Mouse (Mus musculus) spleen, adult 2 months (tissue): ENCODE measurements around the gene Tmem167b. TPM values are rescaled to one million over a fixed set of nuclear protein-coding genes. Genes with fewer than 3 reads are reported as not detected.
"Not testable (repeated sequence)": the region's sequence is repeated elsewhere in the genome, so short reads cannot be mapped to it uniquely, and the experiment has no call there.

Source experiments
- DNase-seq, 2 experiments: peaks; one replicate each; pipeline versions ENCODE4 v3.0.0 to v3.0.0-alpha.2; 2012 to 2021; ENCODE audit warnings: low spot score in 2 of 2, low read depth in 1 of 2
- H3K27ac ChIP-seq: fragments of 200-500 bp; 2 replicates; pipeline ENCODE4 v1.5.1; 2012; ENCODE audit warnings: low read length, inconsistent platforms; ENCODE audit not compliant: insufficient read depth
- H3K27me3 ChIP-seq: fragments of 200-500 bp; 2 replicates; pipeline ENCODE4 v1.6.1; 2012; ENCODE audit warnings: mild to moderate bottlenecking, moderate library complexity, low read length, inconsistent platforms; ENCODE audit not compliant: control insufficient read depth, insufficient read depth
- H3K36me3 ChIP-seq: fragments of 200-500 bp; 2 replicates; pipeline ENCODE4 v1.6.1; 2012; ENCODE audit warnings: mild to moderate bottlenecking, low read length, inconsistent platforms; ENCODE audit not compliant: control insufficient read depth, insufficient read depth
- H3K4me1 ChIP-seq: fragments of 200-500 bp; 2 replicates; pipeline ENCODE4 v1.6.1; 2011; ENCODE audit warnings: inconsistent platforms; ENCODE audit not compliant: control insufficient read depth, insufficient read depth, insufficient read length
- H3K4me3 ChIP-seq: fragments of 200-500 bp; 2 replicates; pipeline ENCODE4 v1.5.1; 2011; ENCODE audit warnings: mild to moderate bottlenecking, inconsistent platforms; ENCODE audit not compliant: insufficient read depth, insufficient read length; ENCODE audit errors: extremely low read depth
- CTCF ChIP-seq: fragments of 200-500 bp; IDR thresholded peaks from 2 replicates; pipeline ENCODE4 v1.5.1; 2011; ENCODE audit warnings: mild to moderate bottlenecking, inconsistent platforms; ENCODE audit not compliant: insufficient read depth, insufficient read length, insufficient replicate concordance; ENCODE audit errors: extremely low read depth
- POLR2A ChIP-seq: fragments of 200-500 bp; IDR thresholded peaks from 2 replicates; pipeline ENCODE4 v1.6.1; 2011; ENCODE audit warnings: low read depth, low read length, inconsistent platforms
- WGBS: fragments of 180-500 bp; shearing (Covaris S2); methylation state at CpG from one replicate; pipeline ENCODE4 v1.1.7; 2018; 5-methylcytosine and 5-hydroxymethylcytosine counted together
- polyA plus RNA-seq: library from polyadenylated mRNA; depleted of rRNA; stranded (reverse); fragments of >200 nt; gene quantifications from 2 replicates; pipeline ENCODE4 v1.2.3, GENCODE M21; 2012

Gene Tmem167b
- polyA plus RNA-seq, 1 experiment = 2.6 TPM

DNA sequence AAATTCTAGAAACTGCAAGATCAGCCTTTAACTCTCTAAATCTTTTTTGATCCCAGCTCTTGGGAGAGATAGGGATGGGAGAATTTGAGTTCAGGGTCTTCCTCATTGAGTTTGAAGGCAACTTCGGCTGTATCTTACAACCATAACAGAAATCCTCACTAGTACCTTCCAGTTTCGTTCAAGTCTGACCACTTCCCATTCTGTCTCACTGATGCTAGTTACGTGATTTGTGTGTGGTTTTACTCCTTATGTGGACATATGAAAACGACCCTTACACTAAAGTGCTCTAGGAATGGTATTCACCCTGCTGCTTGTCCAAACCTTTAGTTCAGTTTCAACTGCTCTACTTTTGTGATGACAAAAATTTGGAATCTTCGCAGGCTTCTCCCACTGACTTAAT, 11.8 kb upstream of the Tmem167b start:
- H3K4me1 ChIP-seq = peaks cover 7% of the 10 kb centered on the region
- no peak for TF ChIP-seq CTCF
- TF ChIP-seq POLR2A = no peak
- no peak overlapping the region for H3K27ac ChIP-seq
- no peak for DNase-seq
- H3K27me3 ChIP-seq = no peaks in the 10 kb centered on the region
- 42% methylated on average over 5 of the region's 5 CpGs for WGBS
- no peak overlapping the region for H3K4me3 ChIP-seq
- no peaks in the 10 kb centered on the region for H3K36me3 ChIP-seq

DNA sequence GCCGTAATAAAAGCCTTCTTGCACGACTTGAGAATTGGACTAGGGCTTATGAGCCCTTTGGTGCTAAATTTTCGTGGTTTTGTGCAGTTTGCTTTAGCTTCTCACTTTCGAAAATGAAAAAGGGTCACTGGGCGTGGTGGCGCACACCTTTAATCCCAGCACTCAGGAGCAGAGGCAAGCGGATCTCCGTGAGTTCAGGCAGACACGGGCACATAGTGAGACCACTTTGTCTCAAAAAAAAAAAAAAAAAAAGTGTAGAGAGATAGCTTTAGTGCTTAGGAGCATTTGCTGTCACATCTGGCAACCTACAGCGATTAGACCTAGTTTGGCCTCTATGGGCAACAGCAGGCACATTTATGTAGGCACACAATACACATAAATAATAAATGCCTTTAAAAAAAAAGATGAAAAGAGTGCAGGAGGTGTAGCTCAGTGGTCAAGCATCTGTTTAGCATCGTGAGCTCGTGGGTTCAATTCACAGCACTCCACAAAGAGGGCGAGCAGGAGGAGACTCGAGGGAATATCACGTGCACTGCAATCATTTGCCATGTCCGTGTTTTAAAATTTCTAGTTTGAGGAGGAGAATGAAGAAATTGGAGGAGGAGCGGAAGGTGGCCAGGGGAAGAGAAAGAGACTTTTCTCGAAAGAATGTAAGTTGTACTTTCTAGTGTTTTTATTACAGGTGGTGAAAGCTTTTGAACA, 10.2 kb upstream of the Tmem167b start:
- no peak overlapping the region for H3K27ac ChIP-seq
- H3K4me3 ChIP-seq = peak overlapping the region; percentile 83
- no peak for DNase-seq
- 34% methylated on average over 18 of the region's 18 CpGs for WGBS
- TF ChIP-seq CTCF = no peak
- TF ChIP-seq POLR2A = no peak
- H3K27me3 ChIP-seq = no peaks in the 10 kb centered on the region; the same call in 1 of the 2 replicates
- peaks cover 7% of the 10 kb centered on the region for H3K4me1 ChIP-seq
- no peaks in the 10 kb centered on the region for H3K36me3 ChIP-seq

DNA sequence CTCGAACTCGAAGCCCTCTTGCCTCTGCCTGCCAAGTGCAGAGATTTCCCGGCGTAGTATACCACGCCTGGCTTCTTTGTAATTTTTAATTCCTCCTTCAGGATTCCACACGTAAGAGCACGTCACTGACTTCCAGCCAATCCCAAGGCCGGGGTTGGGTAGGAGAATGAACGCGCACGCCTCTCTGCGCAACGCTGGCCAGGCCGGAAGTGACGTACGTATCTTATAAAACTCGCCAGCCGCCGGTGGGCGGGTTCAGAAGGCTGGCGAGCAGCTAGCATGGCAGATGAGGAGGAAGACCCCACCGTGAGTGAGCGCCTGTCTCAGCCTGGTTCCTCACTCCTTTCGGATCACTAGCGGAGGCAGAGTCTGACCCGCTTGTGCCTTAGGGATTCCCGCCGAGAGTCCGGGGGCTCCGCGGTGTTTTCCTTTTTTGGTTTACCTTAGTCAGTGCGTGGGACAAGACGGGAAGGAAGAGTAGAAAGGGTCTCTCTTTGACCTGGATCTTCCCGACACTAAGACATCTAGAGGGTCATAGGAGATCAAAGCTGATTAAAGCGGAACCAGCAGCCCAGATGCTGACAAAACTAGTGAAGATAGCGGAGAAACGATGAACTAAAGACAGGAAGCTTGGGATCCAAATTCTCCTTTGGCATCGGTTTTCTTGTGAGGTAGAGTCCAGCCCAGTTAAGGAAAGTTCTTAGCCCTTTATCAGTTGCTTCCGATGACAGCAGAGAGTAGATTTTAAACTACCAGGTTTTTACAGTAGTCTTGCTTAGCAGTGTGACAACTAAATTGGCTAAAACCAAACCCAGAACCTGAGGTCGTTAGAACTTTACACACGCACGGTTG, 9.4 kb upstream of the Tmem167b start, which contains the start of gene Taf13:
TSS of gene Taf13 (plus strand) at position 256 of the 852 bp plus-strand sequence.
- Histone ChIP-seq H3K27ac (peak within 1 kb of the TSS; percentile 68), H3K4me3 (peak within 1 kb of the TSS; percentile 83), H3K27me3 (no peaks in the 10 kb centered on the region; the same call in 1 of the 2 replicates), H3K36me3 (no peaks in the 10 kb centered on the region), H3K4me1 (peaks cover 7% of the 10 kb centered on the region)
- peak; percentile 93 to 95 for DNase-seq
- under 1% methylated on average over 42 of the region's 42 CpGs for WGBS
- peak; percentile 100 for TF ChIP-seq POLR2A
- TF ChIP-seq CTCF = no peak

DNA sequence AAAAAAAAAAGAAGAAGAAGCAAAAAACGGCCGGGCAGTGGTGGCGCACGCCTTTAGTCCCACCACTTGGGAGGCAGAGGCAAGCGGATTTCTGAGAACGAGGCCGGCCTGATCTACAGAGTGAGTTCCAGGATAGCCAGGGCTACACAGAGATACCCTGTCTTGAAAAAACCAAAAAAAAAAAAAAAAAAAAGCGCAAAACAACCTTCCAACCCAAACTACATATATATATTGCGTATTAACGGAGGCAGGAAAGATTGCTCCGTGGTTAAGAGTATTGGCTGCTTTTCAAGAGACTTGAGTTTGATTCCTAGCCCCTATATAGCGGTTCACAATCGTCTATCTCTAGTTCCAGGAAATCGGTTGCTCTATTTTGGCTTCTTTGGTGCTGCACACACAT, 8.5 kb upstream of the Tmem167b start:
- Histone ChIP-seq H3K36me3 (no peaks in the 10 kb centered on the region), H3K4me3 (no peak overlapping the region), H3K4me1 (peaks cover 7% of the 10 kb centered on the region), H3K27me3 (no peaks in the 10 kb centered on the region; the same call in 1 of the 2 replicates), H3K27ac (no peak overlapping the region)
- no peak for DNase-seq
- no peak for TF ChIP-seq POLR2A
- no peak for TF ChIP-seq CTCF
- WGBS = 79% methylated on average over 14 of the region's 14 CpGs

DNA sequence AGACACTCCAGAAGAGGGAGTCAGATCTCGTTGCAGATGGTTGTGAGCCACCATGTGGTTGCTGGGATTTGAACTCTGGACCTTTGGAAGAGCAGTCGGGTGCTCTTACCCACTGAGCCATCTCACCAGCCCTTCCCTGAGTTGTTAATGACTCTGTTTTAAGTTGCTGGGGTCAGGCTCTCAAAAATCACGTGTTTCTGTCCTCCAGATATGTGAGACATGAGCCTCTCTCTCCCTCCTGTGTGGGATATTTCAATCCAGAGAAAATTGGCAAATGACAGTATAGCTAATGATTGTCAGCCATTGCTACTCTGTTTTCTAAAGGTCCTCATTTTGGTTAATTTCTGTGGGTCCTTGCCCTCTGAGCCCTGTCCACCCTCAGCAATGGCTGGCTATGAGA, 7.4 kb upstream of the Tmem167b start:
- WGBS = 49% methylated on average over 3 of the region's 3 CpGs
- not testable (repeated sequence) for H3K27ac ChIP-seq, H3K4me1 ChIP-seq, H3K36me3 ChIP-seq, H3K4me3 ChIP-seq, H3K27me3 ChIP-seq, DNase-seq

DNA sequence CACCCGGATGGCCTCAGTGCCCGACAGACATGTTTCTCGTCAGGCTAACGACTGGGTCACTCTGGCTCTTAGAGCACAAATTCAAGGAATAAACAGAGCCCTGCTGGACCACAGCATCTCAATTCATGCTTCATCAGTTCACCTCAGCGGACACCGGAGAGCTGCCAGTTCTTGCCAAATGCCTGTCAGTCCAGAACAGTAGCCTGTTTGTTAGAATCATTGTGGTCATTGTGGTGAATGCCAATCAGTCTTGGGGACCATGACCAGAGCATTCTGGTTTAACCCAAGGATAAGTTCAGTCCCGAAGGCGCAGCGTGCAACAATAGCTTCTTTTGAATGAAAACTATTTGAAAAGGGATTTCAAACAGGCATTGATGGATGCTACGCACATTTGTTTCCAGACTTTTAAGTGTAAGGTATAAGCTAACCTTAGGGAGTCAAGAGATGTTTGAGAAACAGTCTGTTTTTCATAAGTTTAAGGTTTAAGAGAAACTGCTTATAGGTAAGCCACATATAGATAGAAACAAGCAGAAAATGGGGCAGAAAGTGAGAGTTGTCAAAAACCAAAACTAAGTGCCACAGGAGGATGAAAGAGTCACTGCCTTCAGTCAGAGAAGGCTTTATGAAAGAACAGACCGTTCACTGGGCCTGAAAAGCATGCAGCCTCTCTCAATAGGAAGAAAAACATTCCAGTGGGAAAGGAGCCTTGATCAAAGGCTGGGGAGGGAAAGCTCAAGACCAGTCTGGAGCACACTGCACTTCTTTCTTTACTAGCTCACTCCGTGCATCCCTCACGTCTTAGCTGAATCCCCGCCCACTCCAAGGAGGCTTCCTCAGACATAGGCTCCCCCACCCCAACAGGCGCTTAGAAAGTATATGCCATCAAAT, 6.0 kb upstream of the Tmem167b start:
- no peak for DNase-seq
- no peak overlapping the region for H3K27ac ChIP-seq
- no peaks in the 10 kb centered on the region for H3K36me3 ChIP-seq
- H3K4me1 ChIP-seq = no peaks in the 10 kb centered on the region
- WGBS = 83% methylated on average over 15 of the region's 15 CpGs
- TF ChIP-seq CTCF (no peak), POLR2A (no peak)
- H3K27me3 ChIP-seq = no peaks in the 10 kb centered on the region; the same call in 1 of the 2 replicates
- H3K4me3 ChIP-seq = no peak overlapping the region
